Mouse (Mus musculus): ENCODE data around the gene Tmem156. TPM values are rescaled to one million over a fixed set of nuclear protein-coding genes. Genes with fewer than 3 reads are reported as not detected.

Tmem156 gene
- 0.07 and 0.19 TPM in 2 replicates for polyA plus RNA-seq (2012; rRNA removed; ENCODE audit: low replicate concordance)

GRCm38 (mm10) chr5:65091921-65092320 lies at the start of gene Tmem156:
Gene Tmem156, minus strand, starts transcription at chr5:65092132.

GRCm38 (mm10) chr5:65106876-65107772 lies 15.2 kb upstream of the Tmem156 start, which contains the start of gene Klhl5:
Gene Klhl5, plus strand, starts transcription at chr5:65107539.

Other genes with a start within 250 kb of the Tmem156 start
- gene Tlr1, start 158.6 kb downstream of the Tmem156 start, polyA plus RNA-seq (2012; rRNA removed; ENCODE audit: low replicate concordance) = 0.83 and 1.5 TPM in 2 replicates
- gene Tlr6, start 132.0 kb downstream of the Tmem156 start, polyA plus RNA-seq (2012; rRNA removed; ENCODE audit: low replicate concordance) = 0.19 and 0.27 TPM in 2 replicates
- 6.7 and 9.0 TPM in 2 replicates for gene Fam114a1, start 122.1 kb downstream of the Tmem156 start, polyA plus RNA-seq (2012; rRNA removed; ENCODE audit: low replicate concordance)
- 3.1 and 4.4 TPM in 2 replicates for gene Klhl5, start 15.4 kb upstream of the Tmem156 start, polyA plus RNA-seq (2012; rRNA removed; ENCODE audit: low replicate concordance)
- 0.27 and 0.60 TPM in 2 replicates for gene Wdr19, start 107.6 kb upstream of the Tmem156 start, polyA plus RNA-seq (2012; rRNA removed; ENCODE audit: low replicate concordance)
- 2.1 and 2.3 TPM in 2 replicates for gene Rfc1, start 243.5 kb upstream of the Tmem156 start, polyA plus RNA-seq (2012; rRNA removed; ENCODE audit: low replicate concordance)